ENCODE assay signal across 9 mouse cellular contexts in genomic region chr2:164655858-164656257, GRCm38 (mm10). TPM values are rescaled to one million over a fixed set of nuclear protein-coding genes. Genes with fewer than 3 reads are reported as not detected.
A peak's percentile ranks its signal among the peaks of the same experiment; 100 is the strongest.
DNase-seq lines count a peak whose midpoint lies in the region; TF ChIP-seq lines count a peak whose summit lies in the region.
"Had no signal": no experiment of that assay in that cellular context is flagged by ENCODE, and none has a peak within 500 bp of the region (broad histone marks: within the 10 kb centered on the region; RNA-seq: fewer than 3 reads in every experiment).

Gene Wfdc10, plus strand, starts transcription at chr2:164656046.

- peaks cover 3% of the 10 kb centered on the region; the same call in 1 of the 2 replicates for H3K4me1 ChIP-seq in bone marrow macrophage, adult 2 months (ENCODE audit: control insufficient read depth, insufficient read depth, low read length)

- intact Hi-C loops in gastrocnemius, postnatal 14 days (cut with DNase I; ENCODE audit: low total_unique reads): no loop called here

- TF ChIP-seq CTCF in bone marrow macrophage, adult 2 months (IDR thresholded peaks at IDR 0.05; ENCODE audit: low read depth, low read length): peak; percentile 67

- H3K4me3 ChIP-seq in bone marrow macrophage, adult 2 months (ENCODE audit: insufficient read depth, low read length): no peak within 1 kb of the TSS

- no peak for TF ChIP-seq POLR2A in bone marrow macrophage, adult 2 months (IDR thresholded peaks at IDR 0.05; ENCODE audit: borderline replicate concordance, low read depth, low read length)

- H3K27ac ChIP-seq in bone marrow macrophage, adult 2 months (ENCODE audit: insufficient read depth, low read depth, low read length): no peak within 1 kb of the TSS
- H3K27ac ChIP-seq: macrophage had no signal

- peak; percentile 21 for DNase-seq in layer of hippocampus, adult 11-12 months (ENCODE audit: low spot score)
- no peak for DNase-seq in layer of hippocampus, adult 9-11 months
- peak; percentile 25 for DNase-seq in MEL-GATA-1-ER (ENCODE audit: extremely low read depth, low read depth)
- peak; percentile 36 for DNase-seq in gastrocnemius, postnatal 14 days
- peak; percentile 40 to 51 for DNase-seq in lung, adult 18-20 months
- DNase-seq in spleen, adult 12 weeks (ENCODE audit: low spot score): peak; percentile 8

RNA-seq across cellular contexts. Expression of gene Wfdc10, which starts in this region (rescaled TPM):
- polyA plus RNA-seq in bone marrow macrophage, adult 2 months (2012; ENCODE audit: insufficient read depth, insufficient read length, missing spikeins): not detected in 2 replicates
- not detected for total RNA-seq in gastrocnemius, postnatal 14 days (2021)
- polyA plus RNA-seq: frontal cortex, adult 2 months; macrophage had no signal

Comparison
In these comparisons a context has a peak if more than half of its experiments do, and no peak if none do; other contexts are left out.
1. Peak in DNase-seq in gastrocnemius, postnatal 14 days; RNA of the gene not detected or under 1 TPM.